Mouse (Mus musculus): ENCODE results near the gene Cryaa.

- no peak for TF ChIP-seq CTCF (IDR thresholded peaks at IDR 0.05; ENCODE audit: low read depth, low read length)
- TF ChIP-seq POLR2A (IDR thresholded peaks at IDR 0.05; ENCODE audit: extremely low read depth, insufficient read depth, low read length) = no peak
Observed at GRCm38 (mm10) chr17:31634896-31635295, 42.7 kb upstream of the Cryaa start.
